Mouse (Mus musculus): ENCODE data around the gene Macf1.

DNA sequence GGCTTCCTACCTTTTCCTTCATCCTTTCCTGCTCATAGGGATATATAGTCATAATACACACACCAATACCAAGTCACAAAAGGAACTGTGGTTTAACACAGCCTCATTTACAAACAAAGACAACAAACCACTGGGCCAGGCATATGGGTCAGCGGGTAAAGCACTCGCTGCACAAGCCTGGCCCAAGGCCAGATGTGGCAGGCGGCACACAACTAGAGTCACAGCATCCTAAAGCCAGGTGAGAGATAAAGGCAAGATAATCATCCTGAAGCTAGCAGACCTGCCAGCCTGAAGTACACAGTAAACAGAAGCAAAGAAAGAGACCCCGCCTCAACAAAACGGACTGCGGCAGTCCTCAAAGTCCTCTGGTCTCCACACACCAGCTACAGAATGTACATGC is 40.6 kb downstream of the Macf1 start:
- no peak for TF ChIP-seq CTCF (IDR thresholded peaks at IDR 0.05)
- no peak for TF ChIP-seq POLR2A (IDR thresholded peaks at IDR 0.05; ENCODE audit: insufficient read depth, low read depth, low read length)
- no peak for TF ChIP-seq EP300 (IDR thresholded peaks at IDR 0.05; ENCODE audit: insufficient read depth, low read depth, low read length)
